Mouse (Mus musculus) adrenal gland, postnatal 36 days (tissue): ENCODE measurements around the gene Svs3a. TPM values are rescaled to one million over a fixed set of nuclear protein-coding genes. Genes with fewer than 3 reads are reported as not detected.
"Not testable (repeated sequence)": the region's sequence is repeated elsewhere in the genome, so short reads cannot be mapped to it uniquely, and the experiment has no call there.

Experiments used
- DNase-seq, 2 experiments: peaks; one replicate each; pipeline ENCODE4 v3.0.0; 2021; ENCODE audit warnings: mixed read lengths in 1 of 2
- long read RNA-seq, 2 experiments: library from polyadenylated mRNA; stranded (forward); transcript quantifications; one replicate each; pipeline ENCODE4 v2.0.0; 2021; ENCODE audit warnings: borderline sequencing depth in 2 of 2
- total RNA-seq, 2 experiments: library from RNA; stranded (reverse); gene quantifications; 2 replicates each; pipeline ENCODE4 v1.2.3; 2021

The Svs3a gene
- total RNA-seq, result not detected
- long read RNA-seq, experiment 1, result 0 reads
- long read RNA-seq, experiment 2, result 0 reads

DNA sequence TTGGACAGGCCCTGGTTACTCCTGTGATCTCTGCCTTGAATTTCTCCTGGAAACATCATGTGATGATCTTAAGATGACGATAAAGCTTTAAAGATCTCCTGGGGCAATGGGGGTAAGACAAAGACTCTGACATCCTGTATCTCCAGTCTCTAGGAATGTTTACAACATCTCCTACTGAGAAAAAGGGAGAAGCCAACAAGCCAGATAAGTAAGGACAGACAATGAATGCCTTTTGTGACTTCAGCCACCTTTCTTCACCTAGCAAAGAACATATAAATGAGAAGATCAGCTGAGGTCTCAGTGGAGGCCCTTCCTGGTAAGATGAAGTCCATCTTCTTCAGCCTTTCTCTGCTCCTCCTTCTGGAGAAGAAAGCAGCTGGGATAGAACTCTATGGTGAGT is at the start of gene Svs3a:
TSS of gene Svs3a (plus strand) at position 301 of the 400 bp plus-strand sequence.
- not testable (repeated sequence) for DNase-seq

DNA sequence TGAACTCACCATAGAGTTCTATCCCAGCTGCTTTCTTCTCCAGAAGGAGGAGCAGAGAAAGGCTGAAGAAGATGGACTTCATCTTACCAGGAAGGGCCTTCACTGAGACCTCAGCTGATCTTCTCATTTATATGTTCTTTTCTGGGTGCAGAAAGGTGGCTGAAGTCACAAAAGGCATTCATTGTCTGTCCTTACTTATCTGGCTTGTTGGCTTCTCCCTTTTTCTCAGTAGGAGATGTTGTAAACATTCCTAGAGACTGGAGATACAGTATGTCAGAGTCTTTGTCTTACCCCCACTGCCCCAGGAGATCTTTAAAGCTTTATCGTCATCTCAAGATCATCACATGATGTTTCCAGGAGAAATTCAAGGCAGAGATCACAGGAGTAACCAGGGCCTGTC is 32.5 kb upstream of the Svs3a start, which contains the start of gene Svs3b:
TSS of gene Svs3b (minus strand) at position 101 of the 400 bp plus-strand sequence.
- DNase-seq, result not testable (repeated sequence)

DNA sequence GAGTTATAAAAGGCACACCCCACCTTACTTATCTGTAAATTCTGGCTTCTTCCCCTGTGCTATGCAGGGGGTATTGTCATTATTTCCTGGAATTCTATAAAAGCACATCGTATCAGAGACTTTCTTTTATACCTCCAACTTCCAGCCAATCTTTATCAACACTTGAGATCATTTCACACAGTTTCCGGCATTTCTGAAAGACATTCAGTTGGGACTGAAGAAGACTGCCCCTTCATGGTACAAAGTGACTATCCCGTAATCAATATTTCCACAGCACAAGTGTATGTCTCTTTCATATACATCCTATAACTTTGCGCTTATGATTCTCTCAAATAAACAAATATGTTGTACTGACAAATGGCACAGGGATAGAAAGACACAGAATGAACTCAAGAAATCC is 10.7 kb upstream of the Svs3a start, which contains the start of gene Svs4:
TSS of gene Svs4 (minus strand) at position 101 of the 400 bp plus-strand sequence.
- no peak for DNase-seq

DNA sequence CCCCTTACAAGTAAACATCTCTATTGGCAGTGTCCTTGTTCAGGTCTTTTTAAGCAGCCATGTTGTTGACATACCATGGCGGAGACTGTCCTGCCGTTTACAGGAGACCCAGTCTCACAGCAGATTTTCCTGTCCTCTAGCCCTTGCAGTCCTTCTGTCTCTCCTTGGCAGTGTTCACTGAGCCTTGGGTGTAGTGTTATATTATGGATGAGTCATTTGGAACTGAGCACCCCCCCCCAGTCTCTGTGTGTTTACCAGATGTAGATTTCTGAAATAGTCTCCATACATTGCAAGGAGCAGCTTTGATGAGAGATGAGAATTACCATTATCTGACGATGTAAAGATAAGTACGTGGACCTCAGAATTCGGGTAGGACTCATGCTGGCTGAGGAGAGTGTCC is 23.5 kb downstream of the Svs3a start:
- DNase-seq, result no peak

DNA sequence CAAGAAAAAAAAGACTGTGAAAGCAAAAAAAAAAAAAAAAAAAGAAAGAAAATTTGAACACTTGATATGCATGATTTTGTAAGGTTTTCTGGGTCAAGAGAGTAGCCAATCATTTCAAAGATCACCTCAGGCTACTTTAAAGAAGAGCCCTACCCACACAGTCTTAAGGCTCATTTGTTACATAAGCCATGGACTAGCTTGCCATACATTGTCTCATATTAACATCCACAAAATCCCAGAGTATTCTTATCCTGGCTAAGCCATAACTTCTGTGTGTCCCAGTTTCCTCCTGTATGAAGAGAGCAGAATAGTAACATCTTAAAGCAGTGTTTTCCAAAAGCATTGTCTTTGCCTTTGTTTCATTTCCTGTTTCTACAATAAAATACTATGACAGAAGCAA is 26.4 kb downstream of the Svs3a start:
- DNase-seq, result not testable (repeated sequence)

DNA sequence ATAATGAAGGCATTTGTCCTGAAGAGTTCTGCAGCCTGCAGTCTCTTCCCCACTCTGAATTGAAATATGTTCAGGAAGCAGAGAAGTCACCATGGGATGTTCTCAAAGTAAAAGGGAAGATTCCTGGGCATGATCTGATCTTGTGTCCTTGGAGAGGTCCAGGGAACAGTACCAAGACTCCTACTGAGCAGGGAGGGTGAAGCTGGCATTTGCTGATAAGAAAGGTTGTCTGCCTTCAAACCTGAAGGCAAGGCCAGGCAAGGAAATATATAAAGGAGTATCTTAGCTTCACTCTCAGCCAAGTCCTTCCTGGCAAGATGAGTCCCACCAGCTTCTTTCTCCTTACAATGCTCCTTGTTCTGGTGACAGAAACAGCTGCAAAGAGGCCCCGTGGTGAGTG is 27.4 kb downstream of the Svs3a start, which contains the start of gene Svs6:
TSS of gene Svs6 (plus strand) at position 301 of the 400 bp plus-strand sequence.
- DNase-seq, result not testable (repeated sequence)

DNA sequence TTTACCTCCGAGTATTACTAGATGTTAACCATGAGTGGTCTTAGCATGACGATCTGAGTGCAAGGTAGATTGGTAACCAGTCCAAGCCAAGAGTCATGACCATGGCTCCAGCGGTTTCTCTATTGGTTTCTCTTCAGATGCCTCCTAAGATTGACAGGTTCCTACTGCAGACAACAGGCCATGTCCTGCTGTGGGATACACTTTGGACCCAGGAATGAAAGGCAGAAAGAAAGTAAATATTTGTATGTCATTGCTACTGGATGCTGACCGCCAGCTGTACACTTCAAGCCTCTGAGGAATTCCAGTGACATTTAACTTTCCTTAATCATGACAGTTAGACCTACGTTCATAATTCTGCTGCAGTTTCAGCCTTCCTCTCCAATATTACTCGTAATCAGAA is 31.9 kb downstream of the Svs3a start:
- DNase-seq, result no peak

DNA sequence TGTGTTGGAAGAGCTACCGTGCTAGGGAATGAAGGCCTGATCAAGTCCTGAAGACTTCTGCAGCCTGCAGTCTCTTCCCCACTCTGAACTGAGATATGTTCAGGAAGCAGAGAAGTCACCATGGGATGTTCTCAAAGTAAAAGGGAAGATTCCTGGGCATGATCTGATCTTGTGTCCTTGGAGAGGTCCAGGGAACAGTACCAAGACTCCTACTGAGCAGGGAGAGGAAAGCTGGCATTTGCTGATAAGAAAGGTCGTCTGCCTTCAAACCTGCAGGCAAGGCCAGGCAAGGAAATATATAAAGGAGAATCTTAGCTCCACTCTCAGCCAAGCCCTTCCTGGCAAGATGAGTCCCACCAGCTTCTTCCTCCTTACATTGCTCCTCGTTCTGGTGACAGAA is 43.4 kb downstream of the Svs3a start, which contains the start of gene Svs5:
TSS of gene Svs5 (plus strand) at position 301 of the 400 bp plus-strand sequence.
- not testable (repeated sequence) for DNase-seq

Other genes starting within 250 kb of the Svs3a start
- gene Stk4, start 218.9 kb upstream of the Svs3a start, total RNA-seq, result 10 to 100 TPM; 27.5 to 32.4 TPM
- 10 to 100 TPM; 32.9 to 41.5 TPM for gene Tomm34, start 218.1 kb upstream of the Svs3a start, total RNA-seq
- not detected for gene Kcns1, start 118.2 kb upstream of the Svs3a start, total RNA-seq
- not detected for gene Wfdc5, start 106.5 kb upstream of the Svs3a start, total RNA-seq
- 1 to 10 TPM in 1 of 2 experiments, under 1 TPM in 1; 0.43 to 1.4 TPM for gene Wfdc12, start 98.7 kb upstream of the Svs3a start, total RNA-seq
- gene Wfdc15a, start 89.1 kb upstream of the Svs3a start, total RNA-seq, result not detected
- gene Wfdc15b, start 67.6 kb upstream of the Svs3a start, total RNA-seq, result not detected
- not detected for gene Svs2, start 50.8 kb upstream of the Svs3a start, total RNA-seq
- gene Svs3b, start 32.6 kb upstream of the Svs3a start, total RNA-seq, result not detected
- gene Svs4, start 10.8 kb upstream of the Svs3a start, total RNA-seq, result not detected
- not detected for gene Svs6, start 27.5 kb downstream of the Svs3a start, total RNA-seq
- gene Svs5, start 43.5 kb downstream of the Svs3a start, total RNA-seq, result 1 to 10 TPM; 2.7 to 4.3 TPM
- 10 to 100 TPM; 17.0 to 18.0 TPM for gene Slpi, start 99.8 kb downstream of the Svs3a start, total RNA-seq
- not detected for gene Rbpjl, start 113.9 kb downstream of the Svs3a start, total RNA-seq
- 1 to 10 TPM in 1 of 2 experiments, under 1 TPM in 1; 0.92 to 1.4 TPM for gene Matn4, start 115.9 kb downstream of the Svs3a start, total RNA-seq
- gene Sdc4, start 154.6 kb downstream of the Svs3a start, total RNA-seq, result 100 to 1,000 TPM; 116 to 144 TPM
- gene Sys1, start 167.7 kb downstream of the Svs3a start, total RNA-seq, result 10 to 100 TPM; 28.3 to 33.2 TPM
- 1 to 10 TPM; 5.0 to 8.4 TPM for gene Gm20458, start 171.7 kb downstream of the Svs3a start, total RNA-seq
- gene Trp53tg5, start 184.5 kb downstream of the Svs3a start, total RNA-seq, result not detected
- 10 to 100 TPM in 1 of 2 experiments, 1 to 10 TPM in 1; 8.0 to 12.5 TPM for gene Dbndd2, start 196.8 kb downstream of the Svs3a start, total RNA-seq
- 10 to 100 TPM; 74.0 to 98.3 TPM for gene Pigt, start 208.3 kb downstream of the Svs3a start, total RNA-seq